Mouse (Mus musculus) spleen, adult 2 months (tissue): ENCODE results near the gene Susd5. TPM values are rescaled to one million over a fixed set of nuclear protein-coding genes. Genes with fewer than 3 reads are reported as not detected.

Experiments used
- polyA plus RNA-seq: library from polyadenylated mRNA; depleted of rRNA; stranded (reverse); fragments of >200 nt; gene quantifications from 2 replicates; pipeline ENCODE4 v1.2.3, GENCODE M21; 2012; rRNA removed

Gene Susd5
- polyA plus RNA-seq, 1 experiment, result 0.09 TPM

Other genes starting within 250 kb of the Susd5 start
- 50.6 and 51.1 TPM in 2 replicates for gene Ubp1, start 126.2 kb upstream of the Susd5 start, polyA plus RNA-seq
- gene Fbxl2, start 10.9 kb upstream of the Susd5 start, polyA plus RNA-seq, result 2.6 and 3.0 TPM in 2 replicates